Mouse (Mus musculus) ovary, postnatal 10 days (tissue): ENCODE measurements around the gene Slc27a1.

Experiments used
- DNase-seq: peaks from one replicate; pipeline ENCODE4 v3.0.0; 2022; ENCODE audit warnings: low spot score

Gene Slc27a1

DNA sequence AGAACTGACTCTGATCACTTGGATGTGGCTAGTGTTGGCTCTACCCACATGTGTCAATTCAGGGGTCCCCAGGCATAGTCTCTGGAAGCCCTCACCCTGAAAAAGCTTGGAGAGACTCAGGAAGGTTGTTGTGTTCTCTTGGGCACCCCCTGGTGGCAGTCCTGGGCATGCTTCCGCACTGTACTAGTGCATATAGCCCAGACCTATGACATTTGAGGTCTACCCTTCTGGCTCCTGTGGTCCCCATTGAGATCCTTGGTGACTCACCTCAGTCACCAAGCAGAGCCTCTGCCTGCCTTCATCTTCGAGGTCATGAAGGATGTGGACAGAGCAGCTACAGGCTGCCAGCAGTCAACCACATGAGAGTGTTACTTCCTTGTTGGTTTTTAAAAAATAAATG is 18.2 kb downstream of the Slc27a1 start:
- DNase-seq, result no peak

DNA sequence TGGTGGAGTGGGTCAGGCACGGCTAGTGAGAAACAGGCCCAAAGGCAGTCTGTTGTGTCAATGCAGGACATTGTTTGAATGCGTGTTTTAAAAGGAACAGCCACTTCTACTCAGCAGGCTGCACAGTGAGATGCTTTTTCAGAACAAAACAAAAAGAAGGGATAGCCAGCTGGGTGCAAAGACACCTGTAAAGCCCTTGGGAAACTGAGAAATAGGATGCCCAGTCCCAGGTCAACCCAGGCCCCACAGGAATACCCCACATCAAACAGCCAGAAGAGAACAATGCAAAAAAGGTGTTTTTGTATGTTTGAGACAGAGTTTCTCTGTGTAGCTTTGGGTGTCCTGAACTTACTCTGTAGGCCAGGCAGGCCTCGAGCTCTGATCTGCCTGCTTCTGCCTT is 20.1 kb downstream of the Slc27a1 start:
- DNase-seq, result no peak

DNA sequence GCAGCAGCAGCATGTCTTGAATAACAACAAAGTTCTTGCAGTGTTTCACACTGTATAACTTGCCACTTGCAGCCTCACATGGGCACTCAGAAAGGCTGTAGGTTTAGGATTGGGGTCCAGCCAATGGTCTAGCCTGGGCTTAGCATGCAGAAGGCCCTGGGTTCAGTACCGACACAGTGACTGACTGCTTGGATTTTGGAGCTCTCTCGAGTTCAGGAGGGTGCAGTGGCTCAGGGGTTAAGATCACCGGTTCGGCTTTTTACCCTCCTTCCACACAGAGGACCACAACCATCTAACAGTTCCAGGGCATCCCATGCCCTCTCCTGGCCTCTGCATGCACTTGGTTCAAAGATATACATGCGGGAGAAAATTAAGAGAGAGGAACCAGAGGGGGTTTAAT is 22.3 kb downstream of the Slc27a1 start:
- DNase-seq, result no peak

DNA sequence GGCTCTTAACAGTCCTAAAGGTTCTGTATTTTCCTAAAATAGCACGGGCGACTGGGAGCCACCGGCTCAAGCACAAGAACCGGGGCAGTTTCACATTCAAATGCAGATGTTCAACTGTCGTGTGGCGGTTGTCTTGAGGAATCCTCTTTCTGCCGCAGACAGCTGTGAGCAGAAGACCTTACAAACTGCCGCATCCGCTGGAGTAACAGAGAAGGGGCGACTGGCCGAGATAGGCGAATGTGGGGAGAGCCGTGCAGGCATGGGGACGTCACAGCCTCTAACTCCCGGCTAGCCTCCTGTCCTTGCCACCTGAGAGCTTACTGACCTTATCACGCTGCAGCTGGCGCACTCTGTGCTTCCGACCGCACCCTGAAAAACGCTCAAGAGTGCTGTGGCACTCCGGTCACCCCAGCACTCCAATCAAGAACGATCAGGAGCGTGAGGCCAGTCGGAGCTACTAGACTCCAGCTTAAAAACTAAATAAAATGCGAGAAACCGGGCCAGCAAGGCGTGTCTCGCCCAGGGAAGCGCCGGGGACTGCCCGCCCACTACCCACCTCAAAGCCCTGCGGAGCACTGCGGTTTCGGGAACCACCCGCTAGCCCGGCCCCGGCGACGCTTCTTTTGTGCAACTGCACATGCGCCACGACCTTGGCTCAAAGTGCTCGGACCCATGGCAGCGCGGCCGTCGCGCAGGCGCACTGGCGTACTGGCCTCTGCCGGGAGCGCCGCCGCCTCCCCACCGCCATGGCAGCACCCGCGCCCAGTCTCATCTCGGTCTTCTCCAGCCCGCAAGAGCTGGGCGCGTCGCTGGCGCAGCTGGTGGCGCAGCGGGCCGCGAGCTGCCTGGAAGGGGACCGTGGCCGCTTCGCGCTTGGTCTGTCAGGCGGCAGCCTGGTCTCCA is 23.0 kb downstream of the Slc27a1 start, which contains the start of gene Pgls:
Pgls (plus strand) TSS at position 706 of the 903 bp plus-strand sequence.
- DNase-seq, result peak; percentile 94

DNA sequence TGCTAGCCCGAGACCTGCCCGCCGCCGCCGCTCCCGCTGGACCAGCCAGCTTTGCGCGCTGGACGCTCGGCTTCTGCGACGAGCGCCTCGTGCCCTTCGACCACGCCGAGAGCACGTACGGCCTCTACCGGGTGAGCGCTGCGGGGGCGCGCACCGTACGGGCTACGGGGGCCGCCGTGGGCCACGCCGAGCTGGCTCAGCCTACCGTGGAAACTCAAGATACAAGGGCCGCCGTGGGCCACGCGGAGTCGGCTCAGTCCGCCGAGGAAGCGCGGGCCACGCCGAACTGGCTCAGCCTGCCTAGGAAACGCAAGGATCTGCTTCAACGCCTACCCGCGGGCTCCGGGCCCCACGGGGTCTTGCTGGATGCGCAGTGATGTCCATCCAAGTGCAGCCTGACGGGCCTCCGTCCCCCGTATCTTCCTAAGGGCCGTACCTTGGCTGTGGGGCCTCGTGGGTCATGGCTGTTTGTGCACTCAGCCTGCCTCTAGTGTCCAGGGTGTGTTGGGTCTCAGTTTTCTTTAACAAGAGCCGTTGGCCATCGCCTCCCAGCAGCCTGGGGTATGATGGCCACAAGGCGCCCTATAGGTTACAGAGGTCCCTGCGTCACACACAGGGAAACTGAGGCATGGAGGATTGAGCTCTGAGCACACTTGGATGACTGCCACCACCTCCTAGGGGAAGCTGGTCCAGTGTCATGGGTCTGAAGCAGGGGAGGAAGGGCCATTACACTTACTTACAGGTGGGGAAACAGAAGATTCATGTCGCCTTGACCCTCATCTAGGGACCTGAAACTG is 23.9 kb downstream of the Slc27a1 start:
- no peak for DNase-seq

DNA sequence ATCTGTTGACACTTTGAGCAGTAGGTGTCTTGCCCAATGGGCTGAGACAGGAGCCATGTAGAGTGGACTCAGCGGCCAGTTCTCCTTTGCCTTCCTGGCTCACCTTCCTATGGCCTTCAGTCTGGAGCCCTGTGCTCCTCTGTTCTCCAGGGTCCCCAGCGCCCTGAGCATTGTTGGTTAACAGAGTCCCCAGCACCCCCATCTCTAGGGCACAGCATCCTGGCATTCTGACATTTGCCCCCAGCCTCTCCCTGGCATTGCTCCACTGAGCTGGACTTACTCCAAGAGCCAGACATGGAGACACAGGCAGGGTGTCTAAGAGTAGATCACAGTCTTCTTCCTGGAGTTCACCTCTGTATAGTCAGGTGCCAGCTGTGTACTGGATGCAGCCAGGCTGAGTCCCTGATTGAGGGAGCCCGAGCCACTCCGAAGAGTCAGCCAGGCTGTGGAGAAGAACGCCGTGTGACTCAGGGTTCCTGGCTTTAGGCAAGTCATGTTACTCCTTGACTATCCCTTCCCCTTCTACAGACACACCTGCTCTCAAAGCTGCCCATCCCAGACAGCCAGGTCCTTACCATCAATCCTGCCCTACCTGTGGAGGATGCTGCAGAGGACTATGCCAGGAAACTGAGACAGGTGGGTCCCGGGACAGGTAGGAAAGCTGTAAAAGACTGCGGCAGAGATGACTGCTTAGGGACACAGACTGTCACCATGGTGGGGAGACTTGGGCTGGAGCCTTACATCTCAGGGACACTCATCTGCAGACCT is 25.1 kb downstream of the Slc27a1 start:
- no peak for DNase-seq

DNA sequence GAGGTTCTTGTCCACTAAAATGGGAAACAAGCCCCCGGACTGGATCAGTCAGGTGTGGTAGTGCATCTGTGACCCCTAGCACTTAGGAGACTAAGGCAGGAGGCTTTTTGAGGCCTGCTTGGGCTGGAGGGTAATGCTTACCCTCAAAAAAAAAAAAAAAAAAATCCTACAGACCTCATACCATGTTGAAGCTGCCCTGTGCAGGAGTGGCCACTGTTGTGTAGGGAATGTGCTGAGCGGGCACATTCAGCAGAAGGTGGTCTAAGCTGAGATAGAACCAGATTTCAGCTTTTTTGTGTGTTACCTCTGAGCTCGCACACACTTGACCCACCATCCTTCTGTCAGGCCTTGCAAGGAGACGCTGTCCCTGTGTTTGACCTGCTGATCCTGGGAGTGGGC is 25.6 kb downstream of the Slc27a1 start:
- no peak for DNase-seq

DNA sequence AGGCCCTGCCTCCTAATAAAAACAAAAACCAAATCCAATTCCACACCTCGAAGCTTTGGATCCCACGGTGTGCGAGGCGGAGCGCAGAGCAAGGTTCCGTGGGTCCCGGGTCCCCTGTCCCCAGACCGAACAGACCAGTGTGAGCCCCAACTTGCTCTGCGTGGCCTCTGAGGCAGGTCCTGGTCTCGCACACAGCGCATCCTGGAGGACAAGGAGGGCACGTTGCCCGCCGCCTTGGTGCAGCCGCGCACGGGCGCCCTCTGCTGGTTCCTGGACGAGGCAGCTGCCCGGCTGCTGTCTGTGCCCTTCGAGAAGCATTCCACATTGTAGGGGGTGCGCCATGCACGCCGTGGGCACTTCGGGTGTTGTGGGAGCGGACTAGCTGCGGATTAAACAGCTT is 27.2 kb downstream of the Slc27a1 start:
- DNase-seq, result peak; percentile 85

DNA sequence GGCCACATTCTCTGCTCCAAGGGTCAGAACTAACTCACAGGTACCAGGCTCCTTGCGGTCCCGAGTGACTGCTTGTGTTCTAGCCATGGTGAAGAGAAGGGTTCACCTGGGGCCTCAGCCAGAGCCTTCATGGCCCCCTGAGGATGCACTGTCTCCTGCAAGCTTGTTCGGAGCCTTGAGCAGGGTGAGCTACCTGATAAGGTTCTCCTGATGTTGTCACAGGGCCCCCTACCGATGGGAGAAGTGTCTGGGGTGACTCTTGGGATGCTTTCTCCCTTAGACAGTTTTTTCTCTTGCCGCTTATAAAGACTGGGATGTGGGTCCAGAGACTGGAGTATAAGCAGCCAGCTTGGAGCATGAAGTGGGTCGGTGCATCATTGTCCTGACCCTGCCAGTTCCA is 27.7 kb downstream of the Slc27a1 start:
- no peak for DNase-seq

DNA sequence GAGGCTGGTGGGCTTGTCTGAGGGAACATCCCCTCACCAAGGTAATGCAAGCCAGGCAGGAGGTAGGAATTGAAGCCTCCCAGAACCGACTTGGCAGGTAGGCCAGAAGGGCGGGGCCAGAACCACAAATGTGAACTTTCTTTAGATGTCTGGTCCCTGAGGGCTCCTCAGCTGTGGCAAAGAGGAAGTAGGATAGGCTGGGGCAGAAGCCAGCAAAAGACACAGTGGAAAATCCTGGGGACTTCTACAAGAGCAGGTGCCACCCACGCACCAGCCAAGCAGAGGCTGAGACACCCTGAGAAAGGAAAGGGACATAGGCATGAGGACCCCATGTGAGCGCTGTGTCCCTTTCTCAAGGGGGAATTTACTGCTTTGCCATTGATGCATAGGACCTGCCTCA is 28.1 kb downstream of the Slc27a1 start:
- DNase-seq, result no peak

DNA sequence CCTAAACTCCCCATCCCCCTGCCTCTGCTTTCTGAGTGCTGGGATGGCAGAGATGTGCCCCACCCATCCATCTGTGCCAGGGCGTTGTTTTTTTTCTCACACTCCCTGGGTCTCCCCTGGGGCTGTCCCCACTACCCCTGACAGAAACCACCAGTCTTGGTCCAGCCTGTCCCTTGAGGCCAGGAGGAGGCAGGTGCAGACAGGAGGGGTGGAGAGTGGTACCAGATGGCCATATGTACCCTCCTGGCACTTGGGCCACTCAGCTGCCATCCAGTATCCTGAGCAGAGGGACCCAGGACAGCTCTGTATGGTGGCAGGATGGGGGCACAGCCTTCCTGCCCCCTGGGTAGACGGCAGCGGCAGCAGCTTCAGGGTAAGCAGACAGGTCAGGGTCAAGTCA is 28.8 kb downstream of the Slc27a1 start, which contains the start of gene Fam129c:
Fam129c (plus strand) TSS at position 198 of the 400 bp plus-strand sequence.
- DNase-seq, result no peak

DNA sequence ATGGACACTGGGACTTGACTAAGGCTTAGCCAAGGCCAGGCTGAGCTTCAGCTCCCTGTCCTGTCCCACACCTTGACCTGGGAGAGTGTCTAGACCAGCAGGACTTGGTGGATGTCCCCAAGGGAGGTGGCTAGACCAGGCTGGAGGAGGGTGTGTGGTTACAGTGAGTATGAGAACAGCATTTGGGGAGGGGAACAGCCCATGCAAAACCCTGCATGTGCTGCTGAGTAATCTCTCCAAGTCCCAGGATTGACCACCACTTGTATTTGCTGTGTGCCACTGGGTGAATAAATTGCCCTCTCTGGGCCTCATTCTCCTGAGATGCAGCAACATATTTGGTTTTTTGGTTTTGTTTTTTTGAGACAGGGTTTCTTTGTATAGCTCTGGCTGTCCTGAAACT is 29.7 kb downstream of the Slc27a1 start:
- no peak for DNase-seq

DNA sequence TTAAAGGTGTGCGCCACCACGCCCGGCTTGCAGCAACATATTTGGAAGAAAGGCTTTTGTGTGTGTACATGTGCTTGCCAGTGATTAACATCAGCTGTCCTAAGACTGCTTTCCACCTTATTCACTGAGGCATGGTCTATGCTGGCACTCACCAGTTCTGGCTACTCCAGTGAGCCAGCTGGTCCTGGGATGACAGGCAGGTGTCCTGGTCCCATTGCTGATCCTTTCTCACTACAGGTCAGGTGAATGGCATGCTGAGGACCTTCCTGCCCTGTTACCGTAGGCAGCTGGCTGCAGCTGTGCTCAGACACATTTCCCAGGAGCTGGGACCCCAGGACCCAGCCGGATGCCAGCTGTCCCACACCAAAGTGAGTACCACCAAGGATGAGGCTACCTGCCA is 30.2 kb downstream of the Slc27a1 start:
- no peak for DNase-seq

DNA sequence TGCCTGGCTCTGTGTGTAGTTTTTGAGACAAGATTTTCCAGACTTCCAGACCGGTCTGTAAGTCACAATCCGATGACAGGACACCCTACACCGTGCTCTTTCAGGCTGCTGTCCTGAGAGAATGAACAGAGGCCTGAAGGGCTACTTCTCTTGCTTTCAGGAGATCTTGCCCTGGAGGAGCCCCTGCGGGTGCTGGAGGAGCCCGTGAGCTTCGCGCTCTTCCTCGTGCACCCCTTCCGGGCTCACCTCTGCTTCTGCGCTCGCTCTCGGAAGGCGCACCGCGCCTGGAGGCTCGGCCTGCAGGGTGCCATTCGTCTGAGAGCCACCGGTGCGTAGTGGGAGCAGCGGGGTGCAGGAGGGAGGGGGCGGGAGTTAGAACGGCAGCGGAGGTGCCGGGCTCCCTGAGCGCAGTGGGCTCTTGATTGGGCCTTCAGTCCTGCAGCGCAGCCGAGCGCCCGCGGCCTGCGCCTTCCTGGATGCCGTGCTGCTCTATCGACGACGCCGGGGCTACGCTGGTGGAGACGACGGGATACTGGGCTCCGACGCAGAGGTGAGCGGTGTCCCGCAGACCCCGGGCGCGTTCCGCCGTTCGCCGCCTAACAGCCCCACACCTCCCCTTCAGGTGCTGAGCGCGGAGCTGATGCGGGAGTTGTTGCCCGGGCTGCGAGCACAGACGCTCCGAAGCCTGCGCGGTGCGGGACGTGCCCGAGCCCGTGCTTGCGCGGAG is 33.4 kb downstream of the Slc27a1 start:
- no peak for DNase-seq

DNA sequence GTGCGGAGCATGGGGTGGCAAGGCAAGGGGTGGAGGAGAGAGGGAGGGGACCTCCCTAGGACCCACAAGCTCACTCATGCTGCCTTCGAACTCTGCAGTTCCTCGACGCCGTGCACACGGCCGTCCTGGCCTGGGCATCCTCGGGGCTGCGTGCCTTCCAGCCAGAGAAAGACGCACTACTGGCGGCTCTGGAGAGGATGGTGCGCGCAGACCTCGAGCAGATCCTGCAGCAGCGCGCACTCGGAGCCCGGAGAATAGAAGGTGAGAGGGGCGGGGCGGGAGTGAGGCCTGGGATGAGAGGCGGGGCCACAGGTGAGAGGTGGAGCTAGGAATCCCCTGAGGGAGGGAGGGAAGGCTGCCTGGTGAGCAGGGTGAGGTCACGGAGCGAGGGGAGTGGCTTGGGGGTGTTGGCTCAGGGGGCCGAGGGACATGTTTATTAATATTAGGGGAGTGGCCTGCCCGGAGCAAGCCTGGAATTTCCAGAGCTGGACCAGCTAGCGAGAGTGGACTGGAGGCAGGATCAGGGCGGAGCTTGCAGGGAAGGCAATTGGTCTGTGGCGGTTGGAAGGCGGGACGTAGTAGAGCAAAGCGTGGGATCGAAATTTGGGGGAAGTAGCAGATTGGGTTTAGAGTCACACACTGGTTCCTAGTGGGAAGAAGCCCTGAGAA is 34.1 kb downstream of the Slc27a1 start:
- peak; percentile 29 for DNase-seq

DNA sequence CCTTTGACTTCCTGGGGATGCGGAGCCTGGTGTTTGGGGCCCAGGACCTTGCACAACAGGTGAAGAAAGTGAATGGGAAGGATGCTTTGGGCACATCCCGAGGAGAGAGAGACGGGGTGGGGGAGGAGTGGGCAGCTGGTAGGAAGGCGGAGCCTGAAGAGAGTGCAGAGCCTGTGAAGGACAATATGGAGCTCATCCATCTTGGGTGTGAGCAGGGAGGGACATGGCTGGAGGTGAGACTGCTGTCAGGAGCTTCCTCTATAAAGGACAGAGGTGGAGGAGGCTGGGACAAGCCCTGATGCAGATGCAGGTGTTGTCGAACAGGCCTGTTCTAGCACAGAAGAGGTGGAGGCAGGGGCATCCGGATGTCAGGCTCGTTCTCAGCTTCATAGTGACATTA is 35.3 kb downstream of the Slc27a1 start:
- no peak for DNase-seq

DNA sequence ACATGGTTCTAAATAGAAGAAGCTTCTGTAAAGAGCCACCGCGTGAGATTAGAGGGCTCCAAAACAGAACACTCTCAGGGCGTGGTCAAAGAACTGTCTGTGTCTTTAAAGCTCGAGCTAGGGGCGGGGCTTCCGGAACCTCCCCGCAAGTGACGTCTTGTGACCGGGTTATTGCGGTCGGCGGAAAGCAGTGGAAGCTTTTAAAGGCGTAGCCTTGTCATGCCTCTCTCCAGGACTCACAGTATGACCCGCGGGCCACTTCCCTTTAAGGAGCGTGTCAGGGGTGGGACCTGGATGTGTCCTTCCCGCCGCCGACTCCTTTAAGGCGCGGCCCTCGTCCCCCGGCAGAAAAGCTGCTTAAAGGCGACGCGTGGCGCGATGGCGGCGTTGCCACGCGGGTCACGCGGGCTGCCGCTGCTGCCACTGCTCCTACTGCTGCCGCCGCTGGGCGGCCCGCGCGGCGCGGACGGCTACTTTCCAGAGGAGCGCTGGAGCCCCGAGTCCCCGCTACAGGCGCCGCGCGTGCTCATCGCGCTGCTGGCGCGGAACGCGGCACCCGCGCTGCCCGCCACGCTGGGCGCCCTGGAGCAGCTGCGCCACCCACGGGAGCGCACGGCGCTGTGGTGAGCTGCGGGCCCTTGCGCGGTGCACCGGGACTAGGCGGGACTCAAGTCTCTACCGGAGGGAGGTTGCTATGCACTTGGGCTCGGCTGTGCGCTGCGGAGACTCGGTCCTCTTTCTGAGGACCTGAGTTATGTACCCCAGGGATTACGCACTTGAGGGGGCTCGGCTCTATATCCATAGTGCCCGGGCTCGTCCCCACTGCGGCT is 42.4 kb downstream of the Slc27a1 start, which contains the start of gene Colgalt1:
Colgalt1 (plus strand) TSS at position 177 of the 830 bp plus-strand sequence.
- DNase-seq, result peak; percentile 80

DNA sequence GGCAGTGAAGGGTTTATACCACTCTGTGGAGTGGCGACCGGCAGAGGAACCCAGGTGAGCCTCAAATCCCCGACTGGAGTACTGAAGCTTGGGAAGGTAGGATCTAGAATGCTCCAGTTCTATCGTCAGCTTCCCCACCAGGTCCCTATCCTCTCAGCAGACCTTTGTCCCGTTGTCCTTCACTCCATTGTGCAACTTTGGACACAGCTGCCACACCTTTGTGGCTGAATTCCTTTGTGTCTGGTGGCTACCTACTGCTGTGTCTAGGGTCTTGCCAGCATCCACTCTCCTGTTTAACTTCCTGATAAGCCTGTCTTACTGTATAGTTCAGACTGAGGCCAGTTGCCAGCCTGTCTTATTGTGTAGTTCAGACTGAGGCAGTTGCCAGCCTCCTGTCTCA is 43.5 kb downstream of the Slc27a1 start:
- no peak for DNase-seq

DNA sequence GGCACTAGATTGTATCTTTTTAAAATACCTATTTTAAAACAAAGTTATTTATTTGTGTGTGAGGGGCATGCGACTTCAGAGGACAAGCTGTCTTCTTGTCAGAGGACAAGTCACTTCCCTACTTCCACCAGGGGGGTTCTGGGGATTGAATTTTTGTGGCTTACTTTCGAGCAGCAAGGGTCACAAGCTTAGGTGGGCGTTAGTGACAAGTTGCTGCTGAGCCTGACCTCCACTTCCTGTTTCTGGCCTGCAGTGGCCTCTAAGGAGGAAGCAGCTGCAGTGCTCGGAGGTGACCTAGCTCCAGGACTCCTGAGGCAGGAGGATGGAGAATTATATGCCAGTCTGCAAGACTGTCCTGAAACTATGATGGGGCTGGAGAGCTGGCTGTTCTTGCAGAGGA is 44.7 kb downstream of the Slc27a1 start:
- DNase-seq, result no peak

DNA sequence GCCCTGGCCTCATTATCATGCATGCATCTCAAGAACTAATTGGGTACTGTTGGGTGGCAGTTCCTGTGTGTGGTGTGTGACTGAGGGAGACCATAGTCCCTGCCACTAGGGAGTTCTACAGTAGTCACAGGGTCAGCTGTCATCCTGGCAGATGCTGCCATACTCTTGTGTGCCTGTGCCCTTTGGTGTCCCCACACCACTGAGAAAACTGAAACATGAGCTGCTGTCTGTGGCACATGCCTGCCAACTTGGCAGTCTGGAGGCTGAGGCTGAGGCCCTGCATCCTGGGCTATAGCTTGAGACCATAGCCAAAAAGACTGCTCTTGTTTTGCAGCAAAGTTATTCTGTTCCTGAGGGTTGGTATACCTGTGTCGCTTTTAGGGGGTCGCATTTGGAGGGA is 51.1 kb downstream of the Slc27a1 start:
- DNase-seq, result no peak
